Mouse (Mus musculus): ENCODE measurements around the gene Slc17a5. TPM values are rescaled to one million over a fixed set of nuclear protein-coding genes. Genes with fewer than 3 reads are reported as not detected.
"Not testable (repeated sequence)": the region's sequence is repeated elsewhere in the genome, so short reads cannot be mapped to it uniquely, and the experiment has no call there.

Slc17a5 gene
- polyA plus RNA-seq, 1 experiment from 2014 or later, result 22.4 TPM

- H3K4me1 ChIP-seq, result peaks cover 7% of the 10 kb centered on the region; the same call in 1 of the 2 replicates
- 82% methylated on average over 3 of the region's 3 CpGs for WGBS
- H3K27ac ChIP-seq, result no peak overlapping the region
- H3K36me3 ChIP-seq, result no peaks in the 10 kb centered on the region
- no peak overlapping the region for H3K4me2 ChIP-seq
- H3K4me3 ChIP-seq, result no peak overlapping the region
- no peaks in the 10 kb centered on the region for H3K9me3 ChIP-seq
- H3K27me3 ChIP-seq, result no peaks in the 10 kb centered on the region
- no peak for ATAC-seq (ENCODE audit: insufficient number of reproducible peaks, low FRiP score, low TSS enrichment, low read depth)
- H3K9ac ChIP-seq, result no peak overlapping the region
These were observed 96.7 kb downstream of the Slc17a5 start for GRCm38 (mm10) chr9:78491169-78491568.

GRCm38 (mm10) chr9:78488890-78489420 lies 98.9 kb downstream of the Slc17a5 start, which contains the start of gene Eef1a1:
Gene Eef1a1 (minus strand): TSS chr9:78489151.
- peak within 1 kb of the TSS; percentile 33; the same call in 1 of the 2 replicates for H3K9ac ChIP-seq
- no peaks in the 10 kb centered on the region for H3K27me3 ChIP-seq
- peak within 1 kb of the TSS; percentile 40 for H3K4me3 ChIP-seq
- no peaks in the 10 kb centered on the region for H3K9me3 ChIP-seq
- no peaks in the 10 kb centered on the region for H3K36me3 ChIP-seq
- 1% methylated on average over 19 of the region's 20 CpGs for WGBS
- no peak for ATAC-seq (ENCODE audit: insufficient number of reproducible peaks, low FRiP score, low TSS enrichment, low read depth)
- peak within 1 kb of the TSS; percentile 62 for H3K4me2 ChIP-seq
- peak within 1 kb of the TSS; percentile 57 for H3K27ac ChIP-seq
- peaks cover 7% of the 10 kb centered on the region; the same call in 1 of the 2 replicates for H3K4me1 ChIP-seq

- H3K9ac ChIP-seq; H3K27me3 ChIP-seq; H3K4me1 ChIP-seq; H3K4me2 ChIP-seq; ATAC-seq (ENCODE audit: insufficient number of reproducible peaks, low FRiP score, low TSS enrichment, low read depth); H3K9me3 ChIP-seq; H3K27ac ChIP-seq; H3K36me3 ChIP-seq; H3K4me3 ChIP-seq: not testable (repeated sequence)
- WGBS, result 93% methylated on average over 5 of the region's 5 CpGs
These were observed 99.8 kb downstream of the Slc17a5 start for GRCm38 (mm10) chr9:78488021-78488420.

Other genes with a start within 250 kb of the Slc17a5 start
- gene Gsta2, start 232.3 kb downstream of the Slc17a5 start, polyA plus RNA-seq (2015; fragmentation: Nextera tagmentation; extraction: Ambion mirVana), result 15.4 and 16.8 TPM in 2 replicates
- 0.42 TPM in 1 of 2 replicates, not detected in the other for gene Dppa5a, start 219.9 kb downstream of the Slc17a5 start, polyA plus RNA-seq (2015; fragmentation: Nextera tagmentation; extraction: Ambion mirVana)
- gene Ooep, start 209.3 kb downstream of the Slc17a5 start, polyA plus RNA-seq (2015; fragmentation: Nextera tagmentation; extraction: Ambion mirVana), result 2.9 and 3.4 TPM in 2 replicates
- 0.15 and 0.27 TPM in 2 replicates for gene Ddx43, start 192.3 kb downstream of the Slc17a5 start, polyA plus RNA-seq (2015; fragmentation: Nextera tagmentation; extraction: Ambion mirVana)
- 2.7 and 3.4 TPM in 2 replicates for gene Cgas, start 144.8 kb downstream of the Slc17a5 start, polyA plus RNA-seq (2015; fragmentation: Nextera tagmentation; extraction: Ambion mirVana)
- gene Mto1, start 139.8 kb downstream of the Slc17a5 start, polyA plus RNA-seq (2015; fragmentation: Nextera tagmentation; extraction: Ambion mirVana), result 21.2 and 24.6 TPM in 2 replicates
- 0.71 and 0.83 TPM in 2 replicates for gene Gm17324, start 139.3 kb downstream of the Slc17a5 start, polyA plus RNA-seq (2015; fragmentation: Nextera tagmentation; extraction: Ambion mirVana)
- 4,450 and 5,127 TPM in 2 replicates for gene Eef1a1, start 98.9 kb downstream of the Slc17a5 start, polyA plus RNA-seq (2015; fragmentation: Nextera tagmentation; extraction: Ambion mirVana)
- 23.3 and 24.6 TPM in 2 replicates for gene Cd109, start 27.5 kb upstream of the Slc17a5 start, polyA plus RNA-seq (2015; fragmentation: Nextera tagmentation; extraction: Ambion mirVana)

Measured in limb, embryonic 15.5 days (tissue).